13 mouse cellular contexts compared by ENCODE assay signal in the genomic region with DNA sequence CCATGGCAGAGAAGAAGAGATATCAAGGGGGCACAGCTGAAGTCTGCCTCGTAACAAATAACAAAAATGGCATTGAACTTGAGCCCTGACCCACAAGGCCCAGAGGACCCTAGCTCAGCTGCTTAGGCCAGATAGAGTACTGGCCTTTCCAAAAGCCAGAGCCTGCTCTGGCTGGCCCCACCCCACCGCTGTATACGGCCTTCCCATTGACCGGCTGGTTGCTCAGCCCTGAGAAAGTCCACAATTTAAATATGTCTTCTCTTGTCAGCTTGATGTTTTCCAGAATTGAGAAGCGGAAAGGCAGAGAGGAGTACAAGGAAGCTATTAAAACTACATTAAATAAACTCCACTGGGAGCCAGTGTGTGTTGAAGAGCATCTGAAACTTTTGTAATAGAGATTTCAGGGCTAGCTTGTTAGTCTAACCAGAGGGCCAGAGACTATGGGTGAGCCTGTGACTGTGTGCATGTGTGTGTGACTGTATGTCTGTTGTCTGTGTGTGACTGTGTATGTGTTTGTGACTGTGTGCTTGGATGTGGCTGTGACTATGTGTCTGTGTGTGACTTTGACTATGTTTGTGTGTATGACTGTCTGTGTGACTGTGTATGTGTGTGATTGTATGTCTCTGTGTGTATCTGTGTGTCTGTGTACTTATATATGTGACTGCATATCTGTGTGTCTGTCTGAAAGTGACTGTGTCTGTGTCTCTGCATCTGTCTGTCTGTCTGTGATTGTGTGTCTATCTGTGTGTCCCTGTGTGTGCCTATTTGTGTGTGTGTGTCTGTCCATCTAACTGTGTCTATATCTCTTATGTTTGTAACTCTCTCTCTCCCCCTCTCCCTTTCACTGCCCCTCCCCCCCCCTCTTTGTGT. TPM values are rescaled to one million over a fixed set of nuclear protein-coding genes. Genes with fewer than 3 reads are reported as not detected.
DNase-seq lines count a peak whose midpoint lies in the region; ATAC-seq lines count a peak whose summit lies in the region.
"Had no signal": no experiment of that assay in that cellular context is flagged by ENCODE, and none has a peak within 500 bp of the region (broad histone marks: within the 10 kb centered on the region; RNA-seq: fewer than 3 reads in every experiment).

No protein-coding gene starts in this region.

- H3K9ac ChIP-seq in lung, embryonic 15.5 days = no peak overlapping the region
- no peak overlapping the region for H3K9ac ChIP-seq in embryonic facial prominence, embryonic 13.5 days
- H3K9ac ChIP-seq in midbrain, embryonic 15.5 days = no peak overlapping the region

- DNase-seq in heart, adult 11 months = peak; percentile 86
- DNase-seq in heart, postnatal 14 days = no peak
- DNase-seq in lung, adult 18-20 months = no peak
- no peak for DNase-seq in cerebellum, adult 9-11 months
- DNase-seq in right cerebral cortex, adult 2 months (ENCODE audit: low spot score in 2 of 2) = no peak
- DNase-seq: adrenal gland, adult 8-10 months had no signal

- ATAC-seq in lung, embryonic 15.5 days (ENCODE audit: borderline replicate concordance, extremely low read depth, low FRiP score, low TSS enrichment) = peak; percentile 43; the same call in 1 of the 2 replicates
- ATAC-seq in embryonic facial prominence, embryonic 13.5 days (ENCODE audit: insufficient number of reproducible peaks, insufficient read depth, low FRiP score, low TSS enrichment, low read depth) = no peak
- ATAC-seq in midbrain, embryonic 15.5 days (replicated peaks) = peak; percentile 51; the same call in 1 of the 2 replicates

- no peaks in the 10 kb centered on the region for H3K9me3 ChIP-seq in lung, embryonic 15.5 days
- no peaks in the 10 kb centered on the region for H3K9me3 ChIP-seq in embryonic facial prominence, embryonic 13.5 days
- H3K9me3 ChIP-seq in midbrain, embryonic 15.5 days = no peaks in the 10 kb centered on the region

- H3K4me1 ChIP-seq in lung, embryonic 15.5 days = peaks cover 40% of the 10 kb centered on the region
- peaks cover 35% of the 10 kb centered on the region for H3K4me1 ChIP-seq in embryonic facial prominence, embryonic 13.5 days
- peaks cover 9% of the 10 kb centered on the region; the same call in 1 of the 2 replicates for H3K4me1 ChIP-seq in midbrain, embryonic 15.5 days

- 49% methylated on average over 5 of the region's 5 CpGs for WGBS in lung, embryonic 15.5 days
- 67% methylated on average over 5 of the region's 5 CpGs for whole genome bisulfite sequencing in embryonic facial prominence, embryonic 13.5 days
- WGBS in midbrain, embryonic 15.5 days = 63% methylated on average over 5 of the region's 5 CpGs

- H3K4me3 ChIP-seq in lung, embryonic 15.5 days = no peak overlapping the region
- no peak overlapping the region for H3K4me3 ChIP-seq in embryonic facial prominence, embryonic 13.5 days
- H3K4me3 ChIP-seq in midbrain, embryonic 15.5 days = no peak overlapping the region

- H3K36me3 ChIP-seq in lung, embryonic 15.5 days = no peaks in the 10 kb centered on the region
- no peaks in the 10 kb centered on the region for H3K36me3 ChIP-seq in embryonic facial prominence, embryonic 13.5 days
- H3K36me3 ChIP-seq in midbrain, embryonic 15.5 days (replicated peaks) = no peaks in the 10 kb centered on the region

- H3K27me3 ChIP-seq in lung, embryonic 15.5 days = no peaks in the 10 kb centered on the region
- H3K27me3 ChIP-seq in embryonic facial prominence, embryonic 13.5 days = no peaks in the 10 kb centered on the region
- H3K27me3 ChIP-seq in midbrain, embryonic 15.5 days (replicated peaks) = no peaks in the 10 kb centered on the region

- intact Hi-C loops in heart, postnatal 14 days (cut with DNase I) = no loop called here

- peak overlapping the region; percentile 33 for H3K4me2 ChIP-seq in lung, embryonic 15.5 days
- no peak overlapping the region for H3K4me2 ChIP-seq in embryonic facial prominence, embryonic 13.5 days
- no peak overlapping the region for H3K4me2 ChIP-seq in midbrain, embryonic 15.5 days

- peak overlapping the region; percentile 76 for H3K27ac ChIP-seq in lung, embryonic 15.5 days
- H3K27ac ChIP-seq in embryonic facial prominence, embryonic 13.5 days = peak overlapping the region; percentile 28; the same call in 1 of the 2 replicates
- H3K27ac ChIP-seq in midbrain, embryonic 15.5 days = no peak overlapping the region

RNA-seq across cellular contexts. Expression of a gene that starts 36.9 kb away (rescaled TPM):
- not detected for total RNA-seq in heart, postnatal 14 days (2021)
- polyA plus RNA-seq in lung, embryonic 15.5 days (2015; fragmentation: Nextera tagmentation; extraction: Ambion mirVana) = not detected in 2 replicates
- polyA plus RNA-seq in embryonic facial prominence, embryonic 13.5 days (2015; fragmentation: Nextera tagmentation; extraction: Ambion mirVana) = not detected in 2 replicates
- not detected in 2 replicates for polyA plus RNA-seq in midbrain, embryonic 15.5 days (2015; fragmentation: Nextera tagmentation; extraction: Ambion mirVana)
- total RNA-seq: adrenal gland, adult 8-10 months; common myeloid progenitor, adult 5-6 weeks; left cerebral cortex, postnatal 14 days had no signal
- polyA plus RNA-seq: gonadal fat pad, adult 2 months; spleen, adult 2 months had no signal
